21 mouse cellular contexts compared by ENCODE assay signal in the genomic region with DNA sequence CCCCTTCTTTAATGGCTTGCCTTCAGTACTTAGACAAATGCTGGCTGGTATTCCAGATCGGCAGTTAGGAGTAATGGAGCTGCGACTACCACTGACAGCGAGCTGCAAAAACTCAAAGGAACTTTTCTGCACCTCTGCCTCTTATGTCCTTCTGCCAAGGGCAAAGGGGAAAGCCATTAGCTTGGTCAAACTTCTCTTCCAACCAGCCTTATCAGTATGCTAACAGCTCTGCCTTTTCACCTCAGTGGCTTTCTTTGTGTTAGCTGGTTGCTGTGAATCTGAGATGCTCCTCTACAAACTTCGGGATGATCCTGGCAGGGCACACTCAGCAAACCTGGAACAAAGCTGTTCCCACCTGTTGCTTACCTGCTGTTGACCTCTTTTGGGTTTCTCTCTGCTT.
A peak's percentile ranks its signal among the peaks of the same experiment; 100 is the strongest.
DNase-seq lines count a peak whose midpoint lies in the region; ATAC-seq and TF ChIP-seq lines count a peak whose summit lies in the region.
"Had no signal": no experiment of that assay in that cellular context is flagged by ENCODE, and none has a peak within 500 bp of the region (broad histone marks: within the 10 kb centered on the region; RNA-seq: fewer than 3 reads in every experiment).

No protein-coding gene starts in this region.

- H3K27me3 ChIP-seq in heart, embryonic 10.5 days (ENCODE audit: insufficient read depth, poor library complexity, severe bottlenecking): no peaks in the 10 kb centered on the region
- no peaks in the 10 kb centered on the region for H3K27me3 ChIP-seq in heart, adult 2 months (ENCODE audit: control insufficient read depth, insufficient read depth, low read length)
- H3K27me3 ChIP-seq in heart, embryonic 14.5 days (ENCODE audit: control insufficient read depth, insufficient read depth, low read length): no peaks in the 10 kb centered on the region
- H3K27me3 ChIP-seq in midbrain, embryonic 11.5 days (ENCODE audit: control insufficient read depth, insufficient read depth, low read length): no peaks in the 10 kb centered on the region
- H3K27me3 ChIP-seq in midbrain, embryonic 10.5 days (ENCODE audit: low read depth, poor library complexity, severe bottlenecking): no peaks in the 10 kb centered on the region
- H3K27me3 ChIP-seq: embryonic facial prominence, embryonic 15.5 days; intestine, embryonic 15.5 days had no signal

- no peak for TF ChIP-seq CTCF in heart, adult 2 months (IDR thresholded peaks at IDR 0.05)
- no peak for TF ChIP-seq CTCF in layer of hippocampus, adult 2 months (conservative IDR thresholded peaks at IDR 0.05)

- ATAC-seq in heart, embryonic 14.5 days (ENCODE audit: insufficient number of reproducible peaks, insufficient read depth, low FRiP score, low read depth): no peak
- ATAC-seq in midbrain, embryonic 11.5 days (ENCODE audit: low FRiP score): no peak
- ATAC-seq: forebrain, embryonic 14.5 days; intestine, embryonic 15.5 days had no signal

- no peaks in the 10 kb centered on the region for H3K9me3 ChIP-seq in heart, embryonic 10.5 days
- H3K9me3 ChIP-seq in heart, embryonic 14.5 days (ENCODE audit: control insufficient read depth, low read length): no peaks in the 10 kb centered on the region
- H3K9me3 ChIP-seq in midbrain, embryonic 11.5 days (ENCODE audit: control insufficient read depth, low read length): no peaks in the 10 kb centered on the region
- no peaks in the 10 kb centered on the region for H3K9me3 ChIP-seq in midbrain, embryonic 10.5 days (replicated peaks)
- H3K9me3 ChIP-seq: embryonic facial prominence, embryonic 15.5 days; forebrain, embryonic 10.5 days; G1E; hindbrain, embryonic 10.5 days; intestine, embryonic 15.5 days had no signal

- DNase-seq in heart, embryonic 10.5 days (ENCODE audit: low spot score): no peak
- DNase-seq in heart, adult 2 months: no peak
- no peak for DNase-seq in heart, postnatal 4 days
- DNase-seq in midbrain, embryonic 11.5 days (ENCODE audit: low spot score, missing footprints): peak; percentile 19
- no peak for DNase-seq in midbrain, embryonic 10.5 days (ENCODE audit: low spot score)
- no peak for DNase-seq in layer of hippocampus, adult 2 months (ENCODE audit: low spot score in 2 of 2)
- DNase-seq: adrenal gland, postnatal 14 days; cerebellum, adult 8-10 months; gastrocnemius, adult 2 months; gastrocnemius, postnatal 25 days; kidney, adult 18-20 months; kidney, postnatal 10 days had no signal

- no peak for TF ChIP-seq POLR2A in heart, adult 2 months (IDR thresholded peaks at IDR 0.05; ENCODE audit: insufficient read depth, low read depth, low read length)

- WGBS in heart, embryonic 10.5 days: 34% methylated on average over 4 of the region's 4 CpGs
- 44% methylated on average over 4 of the region's 4 CpGs for WGBS in heart, adult 2 months
- 20% methylated on average over 4 of the region's 4 CpGs for WGBS in heart, embryonic 14.5 days
- 87% methylated on average over 4 of the region's 4 CpGs for WGBS in midbrain, embryonic 11.5 days
- 88% methylated on average over 4 of the region's 4 CpGs for WGBS in midbrain, embryonic 10.5 days

- H3K36me3 ChIP-seq in heart, embryonic 10.5 days: no peaks in the 10 kb centered on the region
- no peaks in the 10 kb centered on the region for H3K36me3 ChIP-seq in heart, adult 2 months (ENCODE audit: control insufficient read depth, insufficient read depth, low read length)
- H3K36me3 ChIP-seq in heart, embryonic 14.5 days (ENCODE audit: control insufficient read depth, insufficient read depth, low read length): no peaks in the 10 kb centered on the region
- no peaks in the 10 kb centered on the region for H3K36me3 ChIP-seq in midbrain, embryonic 11.5 days (ENCODE audit: control insufficient read depth, insufficient read depth, low read length)
- no peaks in the 10 kb centered on the region for H3K36me3 ChIP-seq in midbrain, embryonic 10.5 days
- H3K36me3 ChIP-seq: embryonic facial prominence, embryonic 15.5 days; forebrain, embryonic 10.5 days; G1E; hindbrain, embryonic 10.5 days; intestine, embryonic 15.5 days had no signal

- H3K4me1 ChIP-seq in heart, embryonic 10.5 days: peaks cover 24% of the 10 kb centered on the region
- H3K4me1 ChIP-seq in heart, adult 2 months (ENCODE audit: control insufficient read depth, insufficient read depth, low read length): peaks cover 1% of the 10 kb centered on the region; the same call in 1 of the 2 replicates
- peaks cover 8 to 27% of the 10 kb centered on the region in 2 experiments for H3K4me1 ChIP-seq in heart, embryonic 14.5 days (ENCODE audit: control insufficient read depth in 2 of 2, insufficient read depth in 2 of 2, low read length in 2 of 2)
- H3K4me1 ChIP-seq in midbrain, embryonic 11.5 days (ENCODE audit: control insufficient read depth, insufficient read depth, low read length): no peaks in the 10 kb centered on the region
- 0 out of 2 replicates have a peak, but pooled peaks cover 7% of the 10 kb centered on the region for H3K4me1 ChIP-seq in midbrain, embryonic 10.5 days
- H3K4me1 ChIP-seq: hindbrain, embryonic 10.5 days; intestine, embryonic 15.5 days had no signal

- no peak overlapping the region for H3K4me2 ChIP-seq in heart, embryonic 14.5 days (ENCODE audit: low read length)
- H3K4me2 ChIP-seq in midbrain, embryonic 11.5 days: no peak overlapping the region
- H3K4me2 ChIP-seq: embryonic facial prominence, embryonic 15.5 days; hindbrain, embryonic 14.5 days; intestine, embryonic 15.5 days had no signal

- no peaks in the 10 kb centered on the region for H3K79me2 ChIP-seq in heart, adult 2 months (replicated peaks; ENCODE audit: control insufficient read depth, insufficient read depth, low read length)

- no peak for TF ChIP-seq EP300 in heart, adult 2 months (IDR thresholded peaks at IDR 0.05; ENCODE audit: insufficient read depth, low read depth, low read length)

- peak overlapping the region; percentile 69 for H3K27ac ChIP-seq in heart, embryonic 10.5 days
- H3K27ac ChIP-seq in heart, adult 2 months: no peak overlapping the region
- peak overlapping the region; percentile 55 to 62 for H3K27ac ChIP-seq in heart, embryonic 14.5 days (replicated peaks in 1 of 2; ENCODE audit: control insufficient read depth in 1 of 2, insufficient read depth in 1 of 2, low read depth in 2 of 2, low read length in 2 of 2)
- no peak overlapping the region for H3K27ac ChIP-seq in midbrain, embryonic 11.5 days (ENCODE audit: low read depth, low read length)
- no peak overlapping the region for H3K27ac ChIP-seq in midbrain, embryonic 10.5 days (replicated peaks)
- no peak overlapping the region for H3K27ac ChIP-seq in layer of hippocampus, adult 2 months
- H3K27ac ChIP-seq: embryonic facial prominence, embryonic 15.5 days; forebrain, embryonic 10.5 days; gastrocnemius, adult 2 months; hindbrain, embryonic 10.5 days; hindbrain, embryonic 14.5 days; intestine, embryonic 15.5 days had no signal

- intact Hi-C loops in heart, adult 2 months (cut with DNase I): no loop called here

- H3K4me3 ChIP-seq in heart, embryonic 10.5 days: no peak overlapping the region
- no peak overlapping the region for H3K4me3 ChIP-seq in heart, adult 2 months
- H3K4me3 ChIP-seq in heart, embryonic 14.5 days (ENCODE audit: control insufficient read depth in 1 of 2, insufficient read depth in 1 of 2, low read depth in 1 of 2, low read length in 2 of 2): no peak overlapping the region
- H3K4me3 ChIP-seq in midbrain, embryonic 11.5 days (ENCODE audit: low read depth, low read length): no peak overlapping the region
- no peak overlapping the region for H3K4me3 ChIP-seq in midbrain, embryonic 10.5 days
- no peak overlapping the region for H3K4me3 ChIP-seq in layer of hippocampus, adult 2 months
- H3K4me3 ChIP-seq: embryonic facial prominence, embryonic 15.5 days; erythroblast, embryonic 14.5 days; forebrain, embryonic 10.5 days; gastrocnemius, adult 2 months; hindbrain, embryonic 10.5 days; intestine, embryonic 15.5 days had no signal

- no peak overlapping the region for H3K9ac ChIP-seq in heart, adult 2 months (ENCODE audit: low read depth, low read length)
- H3K9ac ChIP-seq in heart, embryonic 14.5 days (ENCODE audit: low read length): no peak overlapping the region
- no peak overlapping the region for H3K9ac ChIP-seq in midbrain, embryonic 11.5 days (ENCODE audit: low read length)
- H3K9ac ChIP-seq: embryonic facial prominence, embryonic 15.5 days; hindbrain, embryonic 14.5 days; intestine, embryonic 15.5 days had no signal

Comparison
In these comparisons a context has a peak if more than half of its experiments do, and no peak if none do; other contexts are left out.
1. H3K27ac ChIP-seq: peak in heart, embryonic 10.5 days (single experiment) and heart, embryonic 14.5 days (2 of 2); none in heart, adult 2 months (single experiment), midbrain, embryonic 11.5 days (single experiment), midbrain, embryonic 10.5 days (single experiment) and layer of hippocampus, adult 2 months (single experiment).